ENCODE assay signal across 21 mouse cellular contexts in genomic region chr11:111442257-111442656, GRCm38 (mm10).
DNase-seq lines count a peak whose midpoint lies in the region; ATAC-seq lines count a peak whose summit lies in the region.
"Had no signal": no experiment of that assay in that cellular context is flagged by ENCODE, and none has a peak within 500 bp of the region (broad histone marks: within the 10 kb centered on the region; RNA-seq: fewer than 3 reads in every experiment).

No protein-coding gene starts in this region.

- peak; percentile 52 for ATAC-seq in granulocyte monocyte progenitor cell, adult 5-6 weeks (replicated peaks; ENCODE audit: poor library complexity, severe bottlenecking)
- ATAC-seq in megakaryocyte progenitor cell, adult 5-6 weeks (replicated peaks; ENCODE audit: poor library complexity): peak; percentile 52
- ATAC-seq: activated CD4-positive, CD25-positive, alpha-beta regulatory T cell, adult 4 months; CD4-positive, CD25-positive, alpha-beta regulatory T cell, adult 4 months; forebrain, embryonic 14.5 days; forebrain, embryonic 16.5 days; Patski had no signal

- DNase-seq in layer of hippocampus, adult 9-11 months: peak; percentile 58
- DNase-seq in layer of hippocampus, adult 18-20 months (ENCODE audit: low spot score in 2 of 2): no peak
- DNase-seq in urinary bladder, postnatal 4 days (ENCODE audit: low spot score in 2 of 2): no peak
- no peak for DNase-seq in cerebellum, adult 8-10 months
- DNase-seq: adrenal gland, adult 8-10 months; adrenal gland, postnatal 14 days; adrenal gland, postnatal 36 days; B cell, adult 2 months; cerebellum, adult 11 months; cerebellum, adult 18-20 months; cerebellum, adult 9-10 months; cerebellum, postnatal 10 days; cerebellum, postnatal 25 days; embryo, embryonic 11 days had no signal
